Mouse (Mus musculus): ENCODE results near the gene App. TPM values are rescaled to one million over a fixed set of nuclear protein-coding genes. Genes with fewer than 3 reads are reported as not detected.
A peak's percentile ranks its signal among the peaks of the same experiment; 100 is the strongest.

The App gene
- total RNA-seq (2014; rRNA removed) (29.9 and 40.0 TPM in 2 replicates), polyA plus RNA-seq (2012; rRNA removed) (27.1 and 28.9 TPM in 2 replicates)

GRCm38 (mm10) chr16:85173373-85174081 lies at the start of gene App:
Gene App, minus strand, starts transcription at chr16:85173766.
- 1% methylated on average over 75 of the region's 78 CpGs for WGBS
- H3K9ac ChIP-seq (ENCODE audit: low read depth, low read length), result peak within 1 kb of the TSS; percentile 93
- H3K27me3 ChIP-seq (ENCODE audit: control insufficient read depth, insufficient read depth, low read length), result no peaks in the 10 kb centered on the region
- H3K36me3 ChIP-seq (ENCODE audit: control insufficient read depth, insufficient read depth, low read length), result no peaks in the 10 kb centered on the region
- H3K4me1 ChIP-seq (ENCODE audit: control insufficient read depth, insufficient read depth, low read length), result peaks cover 5% of the 10 kb centered on the region
- DNase-seq (ENCODE audit: extremely low read depth, low read depth, low spot score), result peak; percentile 26
- H3K4me3 ChIP-seq (ENCODE audit: insufficient read depth, low read depth, low read length), result peak within 1 kb of the TSS; percentile 73
- TF ChIP-seq CTCF (IDR thresholded peaks at IDR 0.05; ENCODE audit: low read depth, low read length), result peak; percentile 76
- peak; percentile 66; the same call in 1 of the 2 replicates for TF ChIP-seq POLR2A (IDR thresholded peaks at IDR 0.05; ENCODE audit: extremely low read depth, insufficient read depth, low read length)
- H3K27ac ChIP-seq (replicated peaks; ENCODE audit: insufficient read depth, low read depth, low read length), result peak within 1 kb of the TSS; percentile 2; the same call in 1 of the 2 replicates
- H3K79me2 ChIP-seq (ENCODE audit: control insufficient read depth, insufficient read depth, low read length), result peaks cover 5% of the 10 kb centered on the region; the same call in 1 of the 2 replicates

GRCm38 (mm10) chr16:85215846-85216245 lies 42.3 kb upstream of the App start:
- no peaks in the 10 kb centered on the region for H3K27me3 ChIP-seq (ENCODE audit: control insufficient read depth, insufficient read depth, low read length)
- H3K36me3 ChIP-seq (ENCODE audit: control insufficient read depth, insufficient read depth, low read length), result no peaks in the 10 kb centered on the region
- H3K9ac ChIP-seq (ENCODE audit: low read depth, low read length), result no peak overlapping the region
- no peak overlapping the region for H3K4me3 ChIP-seq (ENCODE audit: insufficient read depth, low read depth, low read length)
- WGBS, result 75% methylated on average over 9 of the region's 9 CpGs
- TF ChIP-seq POLR2A (IDR thresholded peaks at IDR 0.05; ENCODE audit: extremely low read depth, insufficient read depth, low read length) (no peak), CTCF (IDR thresholded peaks at IDR 0.05; ENCODE audit: low read depth, low read length) (no peak)
- H3K4me1 ChIP-seq (ENCODE audit: control insufficient read depth, insufficient read depth, low read length), result no peaks in the 10 kb centered on the region
- no peak for DNase-seq (ENCODE audit: extremely low read depth, low read depth, low spot score)
- no peak overlapping the region for H3K27ac ChIP-seq (replicated peaks; ENCODE audit: insufficient read depth, low read depth, low read length)
- no peaks in the 10 kb centered on the region for H3K79me2 ChIP-seq (ENCODE audit: control insufficient read depth, insufficient read depth, low read length)

- 46% methylated on average over 9 of the region's 9 CpGs for WGBS
- Histone ChIP-seq H3K4me3 (ENCODE audit: insufficient read depth, low read depth, low read length) (no peak overlapping the region), H3K79me2 (ENCODE audit: control insufficient read depth, insufficient read depth, low read length) (no peaks in the 10 kb centered on the region), H3K36me3 (ENCODE audit: control insufficient read depth, insufficient read depth, low read length) (no peaks in the 10 kb centered on the region), H3K27ac (replicated peaks; ENCODE audit: insufficient read depth, low read depth, low read length) (no peak overlapping the region), H3K9ac (ENCODE audit: low read depth, low read length) (no peak overlapping the region), H3K27me3 (ENCODE audit: control insufficient read depth, insufficient read depth, low read length) (no peaks in the 10 kb centered on the region), H3K4me1 (ENCODE audit: control insufficient read depth, insufficient read depth, low read length) (no peaks in the 10 kb centered on the region)
- TF ChIP-seq CTCF (IDR thresholded peaks at IDR 0.05; ENCODE audit: low read depth, low read length) (no peak), POLR2A (IDR thresholded peaks at IDR 0.05; ENCODE audit: extremely low read depth, insufficient read depth, low read length) (no peak)
- DNase-seq (ENCODE audit: extremely low read depth, low read depth, low spot score), result no peak
Observed at GRCm38 (mm10) chr16:85215173-85215572, 41.6 kb upstream of the App start.

GRCm38 (mm10) chr16:85195622-85196021 lies 22.1 kb upstream of the App start:
- TF ChIP-seq CTCF (IDR thresholded peaks at IDR 0.05; ENCODE audit: low read depth, low read length), result no peak
- TF ChIP-seq POLR2A (IDR thresholded peaks at IDR 0.05; ENCODE audit: extremely low read depth, insufficient read depth, low read length), result no peak
- no peaks in the 10 kb centered on the region for H3K27me3 ChIP-seq (ENCODE audit: control insufficient read depth, insufficient read depth, low read length)
- no peaks in the 10 kb centered on the region for H3K79me2 ChIP-seq (ENCODE audit: control insufficient read depth, insufficient read depth, low read length)
- DNase-seq (ENCODE audit: extremely low read depth, low read depth, low spot score), result no peak
- no peaks in the 10 kb centered on the region for H3K4me1 ChIP-seq (ENCODE audit: control insufficient read depth, insufficient read depth, low read length)
- no peak overlapping the region for H3K9ac ChIP-seq (ENCODE audit: low read depth, low read length)
- H3K36me3 ChIP-seq (ENCODE audit: control insufficient read depth, insufficient read depth, low read length), result no peaks in the 10 kb centered on the region
- no peak overlapping the region for H3K4me3 ChIP-seq (ENCODE audit: insufficient read depth, low read depth, low read length)
- no peak overlapping the region for H3K27ac ChIP-seq (replicated peaks; ENCODE audit: insufficient read depth, low read depth, low read length)
- 87% methylated on average over 6 of the region's 6 CpGs for WGBS

- Histone ChIP-seq H3K27ac (replicated peaks; ENCODE audit: insufficient read depth, low read depth, low read length) (no peak overlapping the region), H3K4me1 (ENCODE audit: control insufficient read depth, insufficient read depth, low read length) (no peaks in the 10 kb centered on the region), H3K79me2 (ENCODE audit: control insufficient read depth, insufficient read depth, low read length) (no peaks in the 10 kb centered on the region), H3K9ac (ENCODE audit: low read depth, low read length) (no peak overlapping the region), H3K36me3 (ENCODE audit: control insufficient read depth, insufficient read depth, low read length) (no peaks in the 10 kb centered on the region), H3K27me3 (ENCODE audit: control insufficient read depth, insufficient read depth, low read length) (no peaks in the 10 kb centered on the region), H3K4me3 (ENCODE audit: insufficient read depth, low read depth, low read length) (no peak overlapping the region)
- TF ChIP-seq POLR2A (IDR thresholded peaks at IDR 0.05; ENCODE audit: extremely low read depth, insufficient read depth, low read length), result no peak
- no peak for TF ChIP-seq CTCF (IDR thresholded peaks at IDR 0.05; ENCODE audit: low read depth, low read length)
- no peak for DNase-seq (ENCODE audit: extremely low read depth, low read depth, low spot score)
- 75% methylated on average over 6 of the region's 6 CpGs for WGBS
Observed at GRCm38 (mm10) chr16:85195167-85195566, 21.6 kb upstream of the App start.

GRCm38 (mm10) chr16:85181502-85181901 lies 7.9 kb upstream of the App start:
- no peaks in the 10 kb centered on the region for H3K4me1 ChIP-seq (ENCODE audit: control insufficient read depth, insufficient read depth, low read length)
- no peaks in the 10 kb centered on the region for H3K79me2 ChIP-seq (ENCODE audit: control insufficient read depth, insufficient read depth, low read length)
- WGBS, result 66% methylated on average over 3 of the region's 3 CpGs
- H3K27ac ChIP-seq (replicated peaks; ENCODE audit: insufficient read depth, low read depth, low read length), result no peak overlapping the region
- H3K9ac ChIP-seq (ENCODE audit: low read depth, low read length), result no peak overlapping the region
- TF ChIP-seq POLR2A (IDR thresholded peaks at IDR 0.05; ENCODE audit: extremely low read depth, insufficient read depth, low read length) (no peak), CTCF (IDR thresholded peaks at IDR 0.05; ENCODE audit: low read depth, low read length) (no peak)
- no peak overlapping the region for H3K4me3 ChIP-seq (ENCODE audit: insufficient read depth, low read depth, low read length)
- no peaks in the 10 kb centered on the region for H3K36me3 ChIP-seq (ENCODE audit: control insufficient read depth, insufficient read depth, low read length)
- H3K27me3 ChIP-seq (ENCODE audit: control insufficient read depth, insufficient read depth, low read length), result no peaks in the 10 kb centered on the region
- DNase-seq (ENCODE audit: extremely low read depth, low read depth, low spot score), result no peak

Data from liver, adult 2 months (tissue).